Mouse (Mus musculus): Measurements from ENCODE around the gene Tead2. TPM values are rescaled to one million over a fixed set of nuclear protein-coding genes. Genes with fewer than 3 reads are reported as not detected.
A peak's percentile ranks its signal among the peaks of the same experiment; 100 is the strongest.
"Not testable (repeated sequence)": the region's sequence is repeated elsewhere in the genome, so short reads cannot be mapped to it uniquely, and the experiment has no call there.

Tead2 gene
- polyA plus RNA-seq, 1 experiment from 2014 or later: 481 TPM

GRCm38 (mm10) chr7:45234333-45234841 is 18.8 kb downstream of the Tead2 start:
- WGBS: 9% methylated on average over 29 of the region's 29 CpGs
- peaks cover 38% of the 10 kb centered on the region for H3K27me3 ChIP-seq (ENCODE audit: low read depth, poor library complexity, severe bottlenecking)

GRCm38 (mm10) chr7:45234922-45235571 is 19.5 kb downstream of the Tead2 start:
- 3% methylated on average over 21 of the region's 21 CpGs for WGBS
- Histone ChIP-seq H3K27ac (peak overlapping the region; percentile 77), H3K36me3 (peaks cover 41% of the 10 kb centered on the region), H3K9me3 (replicated peaks) (no peaks in the 10 kb centered on the region), H3K4me3 (peak overlapping the region; percentile 44), H3K27me3 (ENCODE audit: low read depth, poor library complexity, severe bottlenecking) (peaks cover 45% of the 10 kb centered on the region), H3K4me1 (peaks cover 67% of the 10 kb centered on the region)
- DNase-seq (ENCODE audit: low spot score): peak; percentile 82

More at GRCm38 (mm10) chr7:45234333-45234841, 18.8 kb downstream of the Tead2 start:
- DNase-seq (ENCODE audit: low spot score): no peak
- Histone ChIP-seq H3K36me3 (peaks cover 47% of the 10 kb centered on the region), H3K9me3 (replicated peaks) (no peaks in the 10 kb centered on the region), H3K4me3 (peak overlapping the region; percentile 29), H3K4me1 (peaks cover 64% of the 10 kb centered on the region), H3K27ac (peak overlapping the region; percentile 77)

GRCm38 (mm10) chr7:45235656-45236180 is 20.2 kb downstream of the Tead2 start:
- no peak for DNase-seq (ENCODE audit: low spot score)
- H3K4me3 ChIP-seq: peak overlapping the region; percentile 44
- H3K4me1 ChIP-seq: peaks cover 71% of the 10 kb centered on the region
- H3K27ac ChIP-seq: peak overlapping the region; percentile 77
- H3K9me3 ChIP-seq (replicated peaks): no peaks in the 10 kb centered on the region
- H3K27me3 ChIP-seq (ENCODE audit: low read depth, poor library complexity, severe bottlenecking): peaks cover 50% of the 10 kb centered on the region
- 28% methylated on average over 17 of the region's 17 CpGs for WGBS
- H3K36me3 ChIP-seq: peaks cover 36% of the 10 kb centered on the region

- 77% methylated on average over 17 of the region's 17 CpGs for WGBS
- Histone ChIP-seq H3K9me3 (replicated peaks) (no peaks in the 10 kb centered on the region), H3K27me3 (ENCODE audit: low read depth, poor library complexity, severe bottlenecking) (peaks cover 54% of the 10 kb centered on the region), H3K4me3 (no peak overlapping the region), H3K27ac (no peak overlapping the region), H3K4me1 (peaks cover 58% of the 10 kb centered on the region), H3K36me3 (peaks cover 13% of the 10 kb centered on the region)
- DNase-seq (ENCODE audit: low spot score): peak; percentile 28
These were observed 22.5 kb downstream of the Tead2 start for GRCm38 (mm10) chr7:45237747-45238699.

- 42% methylated on average over 20 of the region's 20 CpGs for WGBS
- Histone ChIP-seq H3K4me3 (0 out of 2 replicates have a peak within 1 kb of the TSS, but pooled peaks have one; percentile 22), H3K36me3 (peaks cover 4% of the 10 kb centered on the region), H3K9me3 (replicated peaks) (no peaks in the 10 kb centered on the region), H3K4me1 (peaks cover 49% of the 10 kb centered on the region), H3K27me3 (ENCODE audit: low read depth, poor library complexity, severe bottlenecking) (peaks cover 54% of the 10 kb centered on the region), H3K27ac (no peak within 1 kb of the TSS)
- DNase-seq (ENCODE audit: low spot score): peak; percentile 31
These were observed 23.4 kb downstream of the Tead2 start, which contains the start of gene Cd37 for GRCm38 (mm10) chr7:45238723-45239496. Gene Cd37 (minus strand): TSS chr7:45239115.

- WGBS: 87% methylated on average over 7 of the region's 7 CpGs
- Histone ChIP-seq H3K4me1 (peaks cover 37% of the 10 kb centered on the region), H3K9me3 (replicated peaks) (no peaks in the 10 kb centered on the region), H3K36me3 (no peaks in the 10 kb centered on the region), H3K27ac (peak overlapping the region; percentile 85; the same call in 1 of the 2 replicates), H3K27me3 (ENCODE audit: low read depth, poor library complexity, severe bottlenecking) (peaks cover 54% of the 10 kb centered on the region), H3K4me3 (no peak overlapping the region)
- DNase-seq (ENCODE audit: low spot score): no peak
These were observed 24.6 kb downstream of the Tead2 start for GRCm38 (mm10) chr7:45240109-45240508.

- no peaks in the 10 kb centered on the region for H3K36me3 ChIP-seq
- peak within 1 kb of the TSS; percentile 42 for H3K4me3 ChIP-seq
- no peaks in the 10 kb centered on the region for H3K9me3 ChIP-seq (replicated peaks)
- peaks cover 30% of the 10 kb centered on the region for H3K4me1 ChIP-seq
- 9% methylated on average over 53 of the region's 53 CpGs for WGBS
- peak within 1 kb of the TSS; percentile 85 for H3K27ac ChIP-seq
- peaks cover 51% of the 10 kb centered on the region for H3K27me3 ChIP-seq (ENCODE audit: low read depth, poor library complexity, severe bottlenecking)
- peak; percentile 73 for DNase-seq (ENCODE audit: low spot score)
These were observed 25.3 kb downstream of the Tead2 start, which contains the start of gene Slc6a16 for GRCm38 (mm10) chr7:45240633-45241388. Gene Slc6a16 (plus strand): TSS chr7:45241085.

GRCm38 (mm10) chr7:45241389-45241749 is 25.8 kb downstream of the Tead2 start:
- WGBS: 81% methylated on average over 6 of the region's 6 CpGs
- peaks cover 45% of the 10 kb centered on the region for H3K27me3 ChIP-seq (ENCODE audit: low read depth, poor library complexity, severe bottlenecking)
- peak overlapping the region; percentile 42; the same call in 1 of the 2 replicates for H3K4me3 ChIP-seq

GRCm38 (mm10) chr7:45247666-45248065 is 32.1 kb downstream of the Tead2 start:
- Histone ChIP-seq H3K4me3 (no peak overlapping the region), H3K36me3 (no peaks in the 10 kb centered on the region), H3K27me3 (ENCODE audit: low read depth, poor library complexity, severe bottlenecking) (no peaks in the 10 kb centered on the region), H3K4me1 (no peaks in the 10 kb centered on the region), H3K9me3 (replicated peaks) (no peaks in the 10 kb centered on the region), H3K27ac (no peak overlapping the region)
- peak; percentile 22 for DNase-seq (ENCODE audit: low spot score)
- WGBS: 34% methylated on average over 3 of the region's 3 CpGs

More at GRCm38 (mm10) chr7:45241389-45241749, 25.8 kb downstream of the Tead2 start:
- H3K27ac ChIP-seq: peak overlapping the region; percentile 85
- H3K36me3 ChIP-seq: no peaks in the 10 kb centered on the region
- no peaks in the 10 kb centered on the region for H3K9me3 ChIP-seq (replicated peaks)
- no peak for DNase-seq (ENCODE audit: low spot score)
- peaks cover 27% of the 10 kb centered on the region for H3K4me1 ChIP-seq

GRCm38 (mm10) chr7:45253806-45254205 is 38.3 kb downstream of the Tead2 start:
- no peaks in the 10 kb centered on the region for H3K36me3 ChIP-seq
- no peak overlapping the region for H3K27ac ChIP-seq
- H3K9me3 ChIP-seq (replicated peaks): no peaks in the 10 kb centered on the region
- no peak overlapping the region for H3K4me3 ChIP-seq
- H3K27me3 ChIP-seq (ENCODE audit: low read depth, poor library complexity, severe bottlenecking): 0 out of 2 replicates have a peak, but pooled peaks cover 7% of the 10 kb centered on the region
- peaks cover 5% of the 10 kb centered on the region; the same call in 1 of the 2 replicates for H3K4me1 ChIP-seq
- peak; percentile 20 for DNase-seq (ENCODE audit: low spot score)
- WGBS: 92% methylated on average over 8 of the region's 8 CpGs

GRCm38 (mm10) chr7:45255822-45256221 is 40.3 kb downstream of the Tead2 start:
- not testable (repeated sequence) for H3K4me1 ChIP-seq; H3K36me3 ChIP-seq; H3K27ac ChIP-seq; H3K4me3 ChIP-seq; DNase-seq (ENCODE audit: low spot score); H3K9me3 ChIP-seq (replicated peaks); H3K27me3 ChIP-seq (ENCODE audit: low read depth, poor library complexity, severe bottlenecking)
- 87% methylated on average over 6 of the region's 7 CpGs for WGBS
